Mouse (Mus musculus): Measurements from ENCODE around the gene Ablim2.

The Ablim2 gene

DNA sequence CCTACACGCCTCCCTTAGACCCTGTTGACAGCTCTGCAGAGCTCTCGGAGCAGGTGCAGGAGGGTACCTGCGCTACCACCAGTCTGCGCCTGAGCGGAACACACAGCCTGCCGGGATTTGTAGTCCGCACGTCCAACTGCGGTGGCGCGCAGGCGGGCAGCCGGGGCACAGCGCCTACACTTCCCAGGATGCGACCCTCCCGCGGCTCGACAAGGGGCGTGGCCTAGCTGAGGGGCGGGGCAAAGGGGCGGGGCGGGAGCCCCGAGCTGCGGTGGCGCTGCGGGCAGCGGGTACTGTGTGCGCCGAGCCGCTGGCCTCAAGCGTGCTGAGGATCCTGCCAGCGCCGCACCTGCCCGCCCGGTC, at the start of gene Ablim2:
TSS of gene Ablim2 (plus strand) at position 242 of the 363 bp plus-strand sequence.
- peak; percentile 96 to 98 for DNase-seq

DNA sequence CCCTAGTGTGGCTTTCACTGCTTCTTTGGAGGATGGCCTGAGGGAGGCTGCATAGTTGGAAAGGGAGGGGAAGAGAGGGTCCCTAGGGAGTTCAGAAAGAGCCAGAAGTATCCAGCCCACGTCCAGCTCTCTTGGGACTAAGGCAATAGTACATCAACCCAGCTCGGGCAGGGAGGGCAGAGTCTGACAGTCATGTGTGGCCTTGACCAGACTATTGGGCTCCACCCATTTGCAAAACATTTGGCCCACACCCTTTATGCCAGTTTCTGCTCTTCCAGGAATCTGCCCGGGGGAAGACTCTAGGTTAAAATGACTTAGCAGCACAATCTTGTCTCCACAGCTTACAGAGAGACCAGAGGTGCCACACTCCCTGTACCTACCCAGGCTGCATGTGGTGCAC, 47.2 kb upstream of the Ablim2 start:
- DNase-seq: no peak

DNA sequence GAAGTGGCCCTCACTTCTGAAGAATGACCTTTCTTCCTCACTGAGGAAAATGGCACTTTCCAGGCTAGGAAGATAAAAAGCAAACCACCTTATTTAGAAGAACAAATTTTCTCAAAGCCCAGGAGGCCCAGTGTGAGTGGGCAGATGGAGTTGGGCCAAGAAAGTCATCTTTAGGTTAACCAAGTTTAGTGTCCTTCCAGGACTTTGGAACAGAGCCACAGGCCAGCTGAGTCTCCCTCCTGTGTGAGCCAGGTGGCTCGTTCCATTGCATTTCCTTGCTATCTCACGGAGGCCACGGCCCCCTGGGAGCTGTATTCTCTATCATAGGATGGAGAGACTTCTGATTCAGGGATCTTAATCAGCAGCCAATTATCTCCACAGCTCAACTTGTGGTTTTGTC, 46.7 kb upstream of the Ablim2 start:
- DNase-seq: no peak

DNA sequence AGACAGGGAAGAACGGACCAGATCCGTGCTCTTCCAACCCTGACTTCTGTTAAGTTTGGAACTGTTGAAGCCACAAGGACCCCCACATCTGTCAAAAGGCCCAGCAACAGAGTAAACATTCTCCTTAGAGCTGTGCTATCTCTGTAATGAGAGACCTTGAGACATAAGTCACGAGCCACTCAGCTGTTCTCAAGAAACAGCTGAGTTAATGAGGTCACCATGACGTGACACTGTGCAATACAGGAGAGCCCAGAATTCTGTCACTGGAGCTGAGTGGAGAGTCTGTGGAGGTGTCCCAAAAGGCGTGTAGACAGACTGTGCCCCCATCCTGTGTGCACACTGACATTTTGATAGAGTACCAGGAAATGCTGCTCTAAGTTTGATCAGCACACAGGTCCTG, 45.2 kb upstream of the Ablim2 start:
- DNase-seq: no peak

DNA sequence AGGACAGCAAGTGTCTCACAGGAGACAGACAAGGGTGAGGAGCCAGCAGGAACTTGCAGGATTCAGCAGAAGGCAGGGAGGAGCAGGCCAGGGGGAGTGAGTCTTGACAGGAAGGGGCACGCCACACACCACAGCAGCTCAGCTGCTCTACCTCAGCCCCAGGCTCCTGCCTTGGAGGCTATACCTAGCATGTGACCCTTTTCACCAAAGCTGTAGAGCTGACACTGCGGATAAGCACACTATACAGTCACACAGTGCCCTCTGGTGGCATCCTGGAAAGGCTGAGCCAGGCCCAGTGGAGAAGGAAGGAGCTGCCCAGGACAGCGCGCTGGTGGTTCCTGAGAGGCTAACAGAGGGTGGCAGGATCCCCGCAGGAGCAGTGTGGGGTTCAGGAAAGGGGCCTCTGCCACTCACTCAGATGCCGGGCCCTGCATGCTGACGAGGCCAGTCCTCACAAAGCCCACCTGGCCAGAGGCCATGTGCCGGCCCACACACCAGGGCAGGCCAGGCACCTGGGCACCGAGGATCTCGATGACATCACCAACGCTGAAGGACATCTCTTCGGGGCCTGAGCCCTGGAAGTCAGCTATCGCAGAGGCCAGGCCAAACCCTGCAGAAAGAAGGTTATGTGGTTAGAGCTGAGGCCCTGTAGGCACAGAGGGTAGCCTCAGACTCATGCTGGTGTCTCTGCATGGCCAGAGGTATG, 43.9 kb upstream of the Ablim2 start:
- DNase-seq: peak; percentile 75 to 76

DNA sequence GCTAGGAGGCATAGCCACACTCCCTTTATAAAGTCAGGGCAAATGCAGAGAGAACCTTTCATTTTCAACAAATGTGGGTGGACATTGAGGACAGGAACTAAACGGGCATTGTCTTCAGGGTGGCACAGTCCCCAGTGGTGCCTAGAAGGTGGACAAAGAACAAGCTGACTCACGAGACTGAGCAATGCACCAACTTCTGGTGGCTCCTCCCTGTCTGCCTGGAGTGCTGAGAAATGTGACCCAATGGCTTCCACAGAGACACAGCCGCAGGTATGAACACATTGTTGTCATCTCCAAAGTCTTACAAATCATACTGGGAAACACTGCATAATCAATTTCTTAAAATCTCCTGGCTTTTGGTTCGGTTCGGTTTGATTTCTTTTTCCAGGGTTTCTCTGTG, 40.2 kb upstream of the Ablim2 start:
- DNase-seq: no peak

DNA sequence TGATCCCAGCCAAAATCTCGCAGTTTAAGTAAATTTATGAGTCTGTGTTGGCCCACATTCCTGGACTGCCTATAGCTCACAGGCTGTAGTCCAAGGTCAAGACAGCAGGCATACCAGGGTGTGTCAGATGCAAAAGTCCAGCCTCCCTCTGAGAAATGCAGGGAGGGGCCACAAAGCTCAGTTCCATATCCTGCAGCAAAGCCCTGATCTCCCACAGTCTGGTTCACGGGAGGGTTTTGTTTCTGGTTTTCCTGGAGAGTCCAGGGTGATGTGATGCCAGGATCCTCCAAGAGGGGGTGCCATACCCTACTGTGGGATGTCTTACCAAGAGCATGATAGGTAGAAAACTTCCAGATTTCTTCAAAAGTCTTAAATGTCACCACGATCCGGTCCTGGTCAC, 39.7 kb upstream of the Ablim2 start:
- peak; percentile 29 to 38 for DNase-seq

DNA sequence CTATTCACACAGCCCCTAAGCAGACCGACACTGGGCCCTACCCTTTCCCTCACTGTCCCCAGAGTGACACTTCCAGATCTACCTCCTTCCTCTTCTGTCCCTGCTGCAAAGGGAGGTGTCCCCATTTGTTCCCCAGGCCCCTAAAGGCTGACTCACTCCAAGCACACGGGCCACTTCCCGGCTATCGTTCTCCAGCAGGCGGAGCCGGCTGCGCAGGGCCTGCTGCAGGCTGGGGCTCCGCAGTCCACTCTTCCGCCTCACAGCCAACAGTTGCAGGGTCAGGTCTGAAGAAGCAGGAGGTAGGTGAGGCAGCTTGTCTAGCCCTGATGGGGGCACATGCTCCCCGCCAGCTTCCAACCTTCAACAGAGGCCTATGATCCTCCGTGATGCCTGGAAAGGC, 38.9 kb upstream of the Ablim2 start:
- no peak for DNase-seq

DNA sequence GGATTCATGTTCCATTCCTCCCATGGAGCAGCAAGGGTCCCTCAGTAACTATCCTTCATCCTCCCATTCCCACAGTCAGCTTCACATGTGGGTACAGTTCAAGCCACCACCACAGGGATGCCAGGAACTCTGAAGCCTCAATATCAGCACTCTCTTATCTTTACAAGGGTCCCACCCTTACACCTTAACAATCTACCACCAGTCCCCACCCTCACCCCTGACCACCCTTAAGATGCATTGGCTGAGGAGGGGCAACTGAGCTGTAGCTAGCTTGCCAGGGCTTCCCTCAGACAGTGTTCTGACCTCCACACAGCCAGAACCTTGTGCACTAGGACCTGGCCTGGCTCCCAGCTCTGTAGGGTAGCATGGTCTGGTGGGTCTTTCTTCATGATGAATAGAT, 38.3 kb upstream of the Ablim2 start:
- DNase-seq: no peak

DNA sequence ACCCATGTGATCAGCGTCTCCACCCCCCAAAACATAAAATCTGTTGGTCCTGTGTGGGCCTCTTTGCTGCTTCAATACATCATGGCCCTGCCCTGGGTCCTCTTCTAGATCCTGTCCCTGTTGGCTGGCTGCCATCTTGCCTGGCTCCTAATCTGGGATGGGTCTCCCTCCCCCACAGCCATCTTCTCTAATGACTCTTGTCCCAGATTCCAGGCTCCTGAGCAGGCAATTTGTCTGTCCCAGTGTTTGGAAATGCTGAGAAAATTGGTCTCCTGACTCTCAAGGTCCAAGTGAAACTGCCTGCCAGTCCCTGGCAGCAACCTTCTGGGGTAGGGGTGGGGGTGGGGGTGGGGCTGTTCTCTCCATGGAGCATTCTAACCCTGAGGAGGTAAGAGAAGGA, 37.8 kb upstream of the Ablim2 start:
- no peak for DNase-seq

DNA sequence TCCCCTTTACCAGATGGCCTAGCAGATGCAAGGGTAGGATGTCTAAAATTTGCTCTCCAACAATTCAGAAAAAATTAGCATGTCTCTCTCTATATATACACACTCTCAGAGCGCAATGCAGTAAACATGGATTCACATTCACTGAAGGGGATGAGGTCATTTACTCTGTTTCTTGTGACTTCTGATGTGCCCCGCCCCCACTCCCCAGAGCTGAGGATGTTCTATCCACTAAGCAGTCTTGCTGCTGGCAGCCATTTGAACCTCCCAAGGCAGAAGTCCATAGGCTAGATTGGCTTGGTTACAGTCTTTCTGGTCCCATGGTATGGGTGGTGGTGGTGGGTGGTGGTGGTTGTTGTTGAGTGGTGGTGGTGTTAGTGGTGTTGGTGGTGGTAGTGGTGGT, 35.7 kb upstream of the Ablim2 start:
- DNase-seq: no peak

DNA sequence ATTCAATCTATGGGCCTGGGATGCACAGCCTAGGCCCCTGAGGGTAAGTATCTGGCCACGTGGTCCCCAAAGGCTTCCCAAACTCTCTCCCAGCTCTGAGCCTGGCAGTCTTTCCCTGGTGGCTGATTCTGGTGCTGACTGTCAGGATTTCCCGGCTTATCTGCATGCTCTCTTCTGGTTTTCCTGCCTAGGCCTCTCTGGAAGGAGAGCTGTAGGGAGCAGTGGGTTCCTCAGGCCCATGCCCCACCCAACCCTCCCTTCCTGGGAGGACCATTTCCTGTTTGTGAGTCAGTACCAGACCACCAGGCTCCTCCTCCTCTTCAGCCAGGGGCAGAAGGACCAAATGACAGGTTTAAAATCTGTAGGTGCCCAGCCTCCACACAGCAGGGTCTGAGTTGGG, 35.0 kb upstream of the Ablim2 start:
- no peak for DNase-seq

DNA sequence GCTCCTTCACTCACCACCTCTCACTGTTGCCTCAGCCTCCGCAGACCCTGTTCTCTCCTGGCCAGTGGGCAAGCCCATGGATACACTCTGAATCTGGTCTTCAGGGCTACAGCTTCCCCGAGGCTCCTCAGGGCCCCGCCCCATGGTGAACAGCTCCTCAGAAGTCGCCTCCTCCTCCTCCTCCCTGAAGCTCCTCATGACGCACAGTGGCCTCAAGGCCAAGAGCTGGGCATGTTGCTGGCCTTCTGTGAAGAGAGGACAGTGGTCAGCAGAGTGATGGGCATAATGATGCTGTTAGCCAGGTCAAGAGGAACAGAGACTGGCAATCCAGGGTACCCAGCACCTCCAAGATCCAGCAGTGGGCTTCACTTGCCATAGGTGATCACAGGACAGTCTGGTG, 33.8 kb upstream of the Ablim2 start:
- DNase-seq: no peak

DNA sequence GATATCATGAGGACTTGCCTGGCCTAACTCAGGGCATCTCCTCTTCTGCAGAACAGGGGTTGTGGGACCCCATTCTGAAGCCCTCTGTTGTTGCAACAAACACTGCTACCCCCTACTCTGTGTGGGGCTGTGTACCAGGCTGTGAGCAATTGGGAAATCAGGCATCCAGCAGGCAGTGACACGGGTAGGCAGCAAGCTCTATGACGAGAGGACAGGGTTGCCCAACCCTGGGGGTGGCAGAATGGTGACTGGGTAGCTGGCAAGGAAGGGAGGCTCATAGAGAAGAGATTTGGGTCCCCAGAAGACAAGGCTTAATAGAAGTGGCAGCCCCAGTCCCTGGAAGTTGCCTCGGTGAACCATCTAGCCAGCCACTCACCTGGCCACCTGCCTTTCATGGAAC, 31.8 kb upstream of the Ablim2 start:
- no peak for DNase-seq

DNA sequence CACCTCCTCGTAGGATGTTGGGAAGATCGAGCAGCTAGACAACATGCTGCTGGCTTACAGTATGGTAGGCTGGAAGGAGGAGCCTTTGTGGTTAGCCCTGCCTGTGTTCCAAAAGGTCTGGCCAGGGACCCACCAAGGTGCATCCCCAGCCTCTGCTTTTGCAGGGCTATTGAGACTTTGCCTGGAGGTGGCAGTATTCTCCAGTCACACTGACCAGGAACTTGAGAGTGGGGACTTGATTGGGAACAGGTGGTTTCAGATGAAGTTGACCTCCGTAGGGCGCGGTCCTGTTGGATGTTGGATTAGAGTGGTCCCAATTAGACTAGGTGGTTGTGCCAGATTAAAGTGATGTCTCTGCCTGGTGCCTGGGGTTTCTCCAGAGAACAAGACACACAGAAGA, 30.2 kb upstream of the Ablim2 start:
- DNase-seq: no peak

DNA sequence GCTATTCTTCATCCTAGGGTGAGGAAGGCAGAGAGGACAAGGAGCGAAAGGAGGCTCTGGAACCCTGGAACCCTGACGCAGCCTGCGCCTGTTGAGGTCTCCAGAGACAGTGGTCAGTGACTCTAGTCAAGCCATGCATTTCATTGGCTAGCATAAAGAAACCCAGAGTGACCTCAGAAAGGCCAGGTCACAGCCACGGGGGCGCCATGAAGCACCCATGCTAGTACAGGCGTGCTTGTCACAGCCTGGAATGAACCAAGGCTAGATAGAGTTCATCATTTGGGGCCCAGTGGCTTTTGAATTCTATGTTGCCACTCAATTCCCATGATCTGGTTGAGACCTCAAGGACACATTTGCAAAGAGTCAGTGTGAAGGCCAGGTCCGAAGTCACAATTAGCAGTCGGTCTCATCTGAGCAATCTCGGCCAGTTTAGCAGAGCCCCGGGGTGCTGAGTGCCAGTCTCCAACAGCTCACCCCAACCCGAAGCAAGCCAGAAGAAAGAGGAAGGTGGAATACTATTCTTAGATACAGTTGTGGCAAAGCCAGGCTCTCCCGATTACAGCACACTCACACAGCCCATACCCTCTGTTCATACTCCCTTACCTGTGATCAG, 29.2 kb upstream of the Ablim2 start:
- no peak for DNase-seq

DNA sequence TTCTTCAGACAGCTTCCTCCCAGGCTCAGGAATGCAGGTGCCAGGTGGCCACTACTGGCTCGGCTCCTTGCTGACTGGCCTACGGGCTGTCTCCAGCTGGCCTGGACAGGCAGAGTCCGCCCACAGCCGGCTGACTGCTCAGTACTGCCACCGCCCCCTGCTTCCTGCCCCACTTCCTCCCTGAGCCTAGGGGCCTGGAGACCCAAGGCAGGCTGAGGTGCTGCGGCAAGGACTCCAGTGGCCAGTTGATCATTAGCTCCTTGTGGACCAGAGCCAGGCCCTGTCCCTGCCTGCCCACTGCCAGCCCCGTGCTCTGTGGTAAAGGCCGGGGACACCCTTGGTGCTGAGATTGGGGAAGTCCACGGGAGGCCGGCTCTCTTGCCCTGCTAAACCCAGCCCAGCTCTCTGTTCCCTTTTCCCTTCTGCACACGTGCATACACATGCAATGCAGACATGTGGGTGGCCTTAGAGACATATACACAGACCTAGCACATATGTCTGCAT, 28.7 kb upstream of the Ablim2 start:
- DNase-seq: peak; percentile 70 to 74

DNA sequence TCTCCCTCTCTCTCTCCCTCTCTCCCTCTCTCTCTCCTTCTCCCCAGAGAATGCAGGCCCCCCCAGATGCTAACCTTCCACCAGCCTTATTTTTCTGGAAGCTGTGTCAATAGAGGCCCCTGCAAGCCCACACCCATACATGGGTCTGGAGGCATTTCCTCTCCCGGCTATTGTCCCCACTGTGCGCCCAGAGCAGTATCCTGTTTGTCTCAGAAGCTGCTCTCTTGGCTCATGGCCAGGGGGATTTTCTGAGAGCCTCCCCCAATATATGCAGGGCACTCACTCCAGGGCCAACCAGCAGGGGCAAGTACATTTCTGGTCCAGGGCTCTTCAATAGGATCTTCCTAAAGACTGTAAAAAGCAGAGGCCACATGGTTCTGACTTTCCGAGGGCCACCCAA, 27.8 kb upstream of the Ablim2 start:
- peak in 1 of 2 experiments; percentile 21 for DNase-seq

DNA sequence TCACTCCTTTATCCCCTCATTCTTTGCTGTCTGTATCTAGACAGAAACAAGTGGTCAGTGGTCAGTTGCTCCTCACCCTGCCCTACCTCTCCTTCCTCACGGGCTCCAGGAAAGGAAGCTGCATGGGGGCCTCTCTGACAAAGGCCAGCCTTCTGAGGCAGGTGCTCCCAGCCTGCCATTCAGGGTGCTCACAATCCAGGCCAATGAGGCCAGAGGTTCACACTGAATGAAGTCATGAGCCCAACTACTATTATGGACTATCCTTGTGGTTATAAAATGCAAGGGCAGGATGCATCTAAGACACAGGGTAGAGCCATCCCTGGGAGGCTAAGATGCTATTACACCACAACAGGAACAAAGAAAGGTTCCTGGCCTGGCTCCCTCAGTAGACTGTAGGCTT, 27.1 kb upstream of the Ablim2 start:
- no peak for DNase-seq

DNA sequence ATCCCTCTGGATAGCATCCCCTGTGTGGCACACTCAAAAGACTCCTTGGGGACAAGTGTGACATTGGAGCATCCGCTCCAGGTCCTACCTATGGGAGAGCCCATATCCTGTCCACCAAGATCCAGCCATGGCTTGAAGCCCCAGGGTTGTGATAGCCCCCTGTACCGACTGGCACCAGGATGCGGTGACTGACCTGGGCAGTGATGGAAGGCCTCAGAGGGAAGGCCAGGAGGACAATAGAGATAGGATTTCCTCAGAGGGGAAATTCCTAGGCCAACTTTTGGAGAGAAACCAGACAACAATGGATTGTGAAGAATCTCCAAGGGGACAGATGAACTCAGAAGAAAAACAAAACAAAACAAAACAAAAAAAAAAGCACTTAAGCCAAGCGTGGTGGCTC, 26.7 kb upstream of the Ablim2 start:
- DNase-seq: no peak

DNA sequence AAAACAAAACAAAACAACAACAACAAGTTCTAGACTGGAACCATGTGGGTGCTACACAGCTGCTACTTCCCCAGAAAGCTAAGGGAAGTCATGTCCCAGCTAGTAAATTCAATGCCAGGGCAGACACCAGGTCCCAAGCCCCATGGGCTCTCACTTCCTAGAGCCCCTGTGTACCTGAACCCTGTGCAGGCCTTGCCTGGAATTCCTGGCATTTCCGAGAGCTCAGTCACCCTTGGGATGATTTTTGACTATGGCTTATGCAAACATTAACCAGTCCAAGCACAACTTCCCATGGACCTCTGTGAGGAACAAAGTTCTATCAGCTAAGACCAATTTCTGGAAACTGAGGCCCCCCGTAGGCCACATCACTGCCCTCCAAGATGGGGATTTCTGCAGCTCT, 24.2 kb upstream of the Ablim2 start:
- no peak for DNase-seq

DNA sequence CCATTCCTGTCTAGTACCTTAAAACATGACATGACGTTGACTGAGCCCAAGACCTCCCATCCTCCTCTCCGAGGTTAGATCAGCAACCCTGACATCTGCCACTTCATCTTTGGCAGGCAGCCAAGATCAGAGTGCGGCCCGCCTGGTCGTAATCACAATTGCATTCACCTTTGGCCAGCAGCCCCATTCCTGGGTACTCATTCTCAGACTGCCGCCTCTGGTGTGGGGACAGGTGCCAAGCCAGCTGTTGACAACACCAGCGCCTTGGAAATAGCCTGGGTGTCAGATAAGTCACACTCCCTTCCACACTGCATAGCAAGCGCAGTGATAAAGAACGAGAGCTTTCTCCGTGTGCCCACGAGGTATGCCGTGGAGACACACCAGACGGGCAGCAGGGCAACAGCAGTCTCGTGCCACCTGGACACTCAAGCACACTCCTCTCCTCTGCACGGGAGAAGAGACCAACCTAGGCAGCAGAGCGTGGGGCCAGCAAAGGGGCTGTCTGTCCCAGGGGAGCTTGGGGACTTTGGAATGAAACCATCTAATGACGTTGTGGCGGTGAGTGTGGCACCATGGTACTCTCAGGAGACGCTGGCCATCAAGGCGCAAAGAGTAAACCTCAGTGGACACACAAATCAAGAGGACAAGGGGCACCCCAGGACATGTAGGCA, 20.3 kb upstream of the Ablim2 start:
- DNase-seq: peak in 1 of 2 experiments; percentile 32

DNA sequence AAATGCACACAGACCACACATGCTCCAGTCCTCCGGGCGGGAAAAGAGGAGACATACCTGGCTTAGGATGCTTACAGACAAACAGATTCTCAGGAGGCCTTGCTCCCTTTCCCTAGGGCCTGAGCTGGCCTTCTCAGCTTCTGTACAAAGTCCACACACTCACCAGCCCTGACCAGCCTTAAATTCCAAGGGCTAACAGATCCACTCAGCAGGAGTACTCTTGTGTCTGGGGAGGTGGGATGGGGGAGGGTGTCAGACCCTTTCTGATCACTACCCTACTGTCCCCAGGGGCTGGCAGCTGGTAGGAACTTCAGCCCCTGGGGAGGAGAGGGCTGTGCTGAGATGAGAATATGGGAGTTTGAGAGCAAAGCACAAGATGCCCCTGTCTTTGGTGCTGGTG, 18.7 kb upstream of the Ablim2 start:
- DNase-seq: no peak

DNA sequence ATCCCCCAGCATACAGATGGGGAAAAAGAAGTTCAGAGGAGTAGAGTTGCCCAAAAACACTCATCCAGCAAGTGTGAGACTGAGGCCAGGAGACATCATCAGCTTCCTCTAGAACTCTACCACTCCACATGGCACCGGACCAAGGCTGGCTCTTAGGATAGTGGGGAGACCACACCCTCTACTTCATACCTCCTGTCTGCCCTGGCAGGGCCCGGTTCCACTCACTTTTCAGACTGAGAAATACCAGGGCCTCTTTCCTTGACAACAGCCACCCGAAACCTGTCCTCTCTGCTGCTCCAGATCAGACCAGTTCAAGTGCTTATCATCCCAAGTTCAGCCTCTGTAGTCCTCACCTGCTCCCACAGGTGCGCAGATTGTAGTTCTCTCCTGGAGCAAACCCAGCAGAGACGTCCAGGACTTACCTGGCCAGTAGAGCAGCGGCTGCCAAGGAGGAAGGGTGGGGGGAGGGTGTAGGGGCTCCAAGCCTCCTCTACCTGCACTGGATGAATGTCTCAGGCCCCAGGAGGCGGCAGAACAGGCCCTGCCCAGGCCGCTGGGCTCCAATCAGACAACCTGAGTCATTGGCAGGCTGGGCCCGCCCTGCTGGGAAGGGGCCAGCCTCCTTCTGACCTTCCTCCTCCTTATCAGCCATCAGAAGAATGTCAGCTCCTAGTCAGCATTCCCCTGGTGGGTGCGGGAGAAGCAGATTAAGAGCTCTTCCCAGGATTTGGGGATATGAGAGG, 18.0 kb upstream of the Ablim2 start, which contains the start of gene Sh3tc1:
TSS of gene Sh3tc1 (minus strand) at position 452 of the 743 bp plus-strand sequence.
- DNase-seq: no peak
